Mouse (Mus musculus): ENCODE results near the gene Gm9903.
A peak's percentile ranks its signal among the peaks of the same experiment; 100 is the strongest.

The Gm9903 gene

DNA sequence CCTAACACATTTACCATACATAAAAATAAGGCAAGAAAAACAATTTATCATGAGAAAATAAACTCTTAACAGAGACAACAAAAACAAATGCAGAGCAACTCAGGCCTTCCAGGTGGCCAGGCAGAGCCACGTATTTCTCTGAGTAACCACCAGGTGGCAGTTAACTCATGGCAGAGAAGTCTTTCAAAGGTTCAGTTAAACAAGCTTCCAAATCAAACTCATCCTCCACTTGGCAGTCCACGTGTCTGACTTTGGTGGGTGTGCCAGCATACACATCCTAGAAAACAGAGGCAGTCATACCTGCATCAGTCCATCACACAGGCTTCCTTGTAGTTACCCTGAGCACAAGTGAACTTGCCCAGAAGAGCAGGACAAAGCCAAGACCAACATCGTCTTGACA is 10.9 kb downstream of the Gm9903 start:
- peak; percentile 41 for DNase-seq (ENCODE audit: extremely low spot score, low spot score)

DNA sequence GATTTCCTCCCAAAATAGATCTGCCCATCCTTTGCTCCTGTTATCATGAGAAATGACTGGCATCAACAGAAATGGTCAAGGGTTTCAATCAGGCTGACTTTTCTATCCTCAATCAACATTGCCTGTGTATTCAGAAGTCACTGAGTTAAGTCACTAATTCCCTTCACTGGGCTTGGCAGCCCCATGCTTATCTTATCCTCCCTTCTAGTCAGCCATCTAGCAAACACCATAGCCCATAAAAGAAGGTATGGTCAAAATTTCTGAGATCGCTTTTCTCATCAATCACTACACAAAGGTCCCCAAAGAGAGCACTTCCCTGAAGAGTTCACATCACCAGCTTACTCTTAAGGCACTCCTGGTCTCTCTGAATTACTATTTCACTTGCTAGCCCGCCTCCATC is 21.3 kb downstream of the Gm9903 start:
- no peak for DNase-seq (ENCODE audit: extremely low spot score, low spot score)

DNA sequence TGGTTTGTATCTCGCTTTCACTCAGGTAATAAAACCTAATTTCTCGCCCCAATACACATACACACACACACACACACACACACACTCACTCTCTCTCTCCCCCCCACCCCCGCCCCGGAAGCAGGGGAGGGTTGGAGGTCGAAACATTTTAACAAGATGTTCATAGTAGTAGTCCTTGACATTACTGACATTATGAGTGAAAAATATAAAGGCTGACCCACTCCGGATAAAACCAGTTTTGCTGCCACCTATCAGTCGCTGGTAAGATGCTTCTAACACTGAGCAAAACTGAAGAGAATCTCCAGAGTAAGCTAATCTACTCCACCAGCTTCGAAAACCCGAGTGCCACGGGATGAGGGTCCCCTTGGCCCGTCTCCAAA is 21.8 kb downstream of the Gm9903 start:
- no peak for DNase-seq (ENCODE audit: extremely low spot score, low spot score)

GRCm38 (mm10) chr5:33651921-33652782 is 22.4 kb downstream of the Gm9903 start, which contains the start of gene Slbp:
Gene Slbp (minus strand): TSS chr5:33652574.
- peak; percentile 99 for DNase-seq (ENCODE audit: extremely low spot score, low spot score)

DNA sequence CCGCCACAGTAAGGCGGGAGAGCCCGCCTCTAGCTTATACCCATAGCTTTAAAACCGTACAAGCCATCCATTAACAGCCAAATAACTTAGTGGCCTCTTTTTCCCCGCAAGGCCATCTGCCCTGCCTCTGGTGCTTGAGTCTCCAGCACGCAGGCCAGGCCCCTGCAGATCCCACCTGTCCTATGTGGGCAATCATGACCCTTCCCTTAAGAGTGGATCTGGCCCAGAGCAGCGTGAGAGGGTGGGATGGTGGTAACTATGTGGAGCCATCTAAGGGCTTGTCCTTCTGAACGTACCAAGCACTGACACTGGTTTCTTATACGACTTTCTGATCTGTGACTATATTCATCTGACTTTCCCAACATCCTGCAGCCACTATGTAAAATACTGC is 23.1 kb downstream of the Gm9903 start:
- DNase-seq (ENCODE audit: extremely low spot score, low spot score) = no peak

- DNase-seq (ENCODE audit: extremely low spot score, low spot score) = no peak
Observed at GRCm38 (mm10) chr5:33654424-33654823, 24.7 kb downstream of the Gm9903 start.

DNA sequence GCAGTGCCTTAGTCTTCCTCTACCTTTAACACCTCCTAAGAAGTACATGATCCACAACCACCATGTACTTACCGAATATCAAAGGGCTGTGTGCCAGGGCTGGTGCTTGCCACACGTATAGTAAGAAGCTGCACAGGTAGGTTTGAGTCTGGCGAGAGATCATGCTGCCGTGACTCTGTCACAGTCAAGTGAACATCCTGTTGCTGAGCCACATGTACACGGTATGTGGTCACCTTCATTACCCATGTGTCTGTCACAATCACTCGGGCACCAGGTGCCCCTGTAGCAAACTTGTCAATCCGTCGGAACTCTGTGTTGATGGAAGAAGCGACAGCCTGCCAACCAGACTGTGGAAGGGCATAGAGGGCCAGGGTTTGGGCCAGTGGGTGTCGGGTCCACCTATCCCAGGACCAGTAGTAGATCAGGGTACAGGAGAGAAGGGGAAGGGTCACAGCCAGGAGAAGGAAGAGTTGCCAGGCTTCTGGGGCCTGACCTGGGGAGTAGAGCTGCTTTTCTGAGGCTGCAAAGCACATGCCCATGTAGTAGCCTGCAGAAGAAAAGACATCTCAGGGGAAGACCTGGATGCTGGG is 25.6 kb downstream of the Gm9903 start:
- DNase-seq (ENCODE audit: extremely low spot score, low spot score) = no peak

DNA sequence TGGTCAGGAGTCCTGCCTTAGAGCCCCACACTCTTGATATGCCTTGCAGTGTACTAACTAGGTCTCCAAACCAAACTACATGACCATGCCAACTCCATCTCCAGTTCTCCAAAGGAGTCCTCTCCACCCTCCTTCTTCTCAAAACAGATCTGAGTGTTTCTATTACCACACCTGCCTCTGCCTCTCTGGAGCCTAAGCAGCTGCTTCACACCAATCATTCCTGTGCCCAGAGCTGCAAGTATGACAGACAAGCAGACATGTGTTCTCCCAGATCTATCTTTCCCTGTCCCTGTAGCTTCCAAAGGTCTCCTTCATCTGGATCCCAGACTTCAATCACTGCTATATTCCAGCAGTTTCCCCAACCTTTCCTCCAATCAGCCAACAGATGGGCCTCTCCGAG is 27.0 kb downstream of the Gm9903 start:
- DNase-seq (ENCODE audit: extremely low spot score, low spot score) = no peak

- no peak for DNase-seq (ENCODE audit: extremely low spot score, low spot score)
Observed at GRCm38 (mm10) chr5:33657251-33657786, 27.6 kb downstream of the Gm9903 start.

- DNase-seq (ENCODE audit: extremely low spot score, low spot score) = peak; percentile 97
Observed at GRCm38 (mm10) chr5:33657787-33658663, 28.3 kb downstream of the Gm9903 start, which contains the start of the genes Tacc3 and Tmem129. Gene Tacc3 (plus strand): TSS chr5:33658128. Gene Tmem129 (minus strand): TSS chr5:33658416.

- no peak for DNase-seq (ENCODE audit: extremely low spot score, low spot score)
Observed at GRCm38 (mm10) chr5:33658664-33659050, 28.9 kb downstream of the Gm9903 start.

DNA sequence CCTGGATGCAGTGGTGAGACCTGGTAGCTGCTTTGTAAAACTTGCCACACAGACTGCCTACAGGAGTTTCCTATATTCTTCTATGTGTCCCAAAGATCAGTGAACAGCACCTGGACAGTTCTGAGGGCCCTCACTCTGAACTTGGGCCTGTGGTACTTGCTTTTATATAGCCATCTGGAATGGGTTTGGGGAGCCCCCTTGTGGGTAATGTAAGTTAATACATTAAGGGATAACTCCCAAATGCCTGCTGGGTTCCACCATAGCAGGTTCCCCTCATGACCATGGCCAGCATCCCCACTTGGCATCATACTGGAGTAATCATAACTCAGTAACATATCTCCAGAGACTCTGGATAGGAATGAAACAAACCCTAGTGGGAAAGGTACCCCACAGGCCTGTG is 38.5 kb downstream of the Gm9903 start:
- no peak for DNase-seq (ENCODE audit: extremely low spot score, low spot score)

- no peak for DNase-seq (ENCODE audit: extremely low spot score, low spot score)
Observed at GRCm38 (mm10) chr5:33671659-33672058, 41.9 kb downstream of the Gm9903 start.

DNA sequence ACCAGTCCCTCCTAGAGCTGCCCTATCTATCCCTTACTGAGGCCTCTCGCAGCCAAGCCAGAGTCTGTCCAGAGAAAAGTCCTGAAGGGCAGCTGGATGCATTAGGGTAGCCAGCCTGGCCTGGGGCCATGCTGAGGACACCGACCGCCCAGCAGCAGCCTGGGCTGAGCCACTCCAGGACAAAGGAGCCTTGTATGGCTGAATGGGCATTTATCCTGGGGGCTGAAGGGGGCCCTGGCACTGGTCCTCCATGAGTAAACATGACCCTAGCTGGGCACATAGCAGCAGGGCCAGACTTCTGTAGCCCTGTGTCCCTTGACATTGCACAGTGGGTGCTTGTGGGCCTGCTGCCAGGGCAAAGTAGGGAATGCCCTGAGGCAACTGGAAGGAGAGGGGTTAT is 44.7 kb downstream of the Gm9903 start:
- DNase-seq (ENCODE audit: extremely low spot score, low spot score) = no peak

GRCm38 (mm10) chr5:33675964-33676363 is 46.2 kb downstream of the Gm9903 start:
- peak; percentile 68 for DNase-seq (ENCODE audit: extremely low spot score, low spot score)

DNA sequence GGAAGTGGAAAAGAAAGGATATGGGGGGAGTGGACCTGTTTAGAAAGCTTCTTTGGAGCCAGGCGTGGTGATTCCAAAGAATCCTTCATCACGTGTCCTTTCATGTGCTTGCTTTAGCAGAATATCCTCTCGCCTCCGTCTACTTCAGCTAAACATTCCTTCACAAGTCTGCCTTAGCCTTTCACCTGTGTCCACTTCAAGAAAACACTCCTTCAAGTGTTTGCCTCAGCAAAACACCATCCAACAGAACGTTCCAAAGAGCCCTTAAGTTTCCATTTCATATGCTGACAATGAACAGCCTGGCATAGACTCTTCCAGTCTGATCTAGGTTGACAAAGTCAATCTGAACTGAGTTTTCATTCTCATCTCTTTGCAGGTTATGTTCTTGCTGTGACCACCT is 48.5 kb downstream of the Gm9903 start:
- no peak for DNase-seq (ENCODE audit: extremely low spot score, low spot score)

- no peak for DNase-seq (ENCODE audit: extremely low spot score, low spot score)
Observed at GRCm38 (mm10) chr5:33681044-33681443, 51.3 kb downstream of the Gm9903 start.

Measured in neural tube, embryonic 10.5 days (tissue).